Mouse (Mus musculus): ENCODE results near the gene Irgc1. TPM values are rescaled to one million over a fixed set of nuclear protein-coding genes. Genes with fewer than 3 reads are reported as not detected.

Gene Irgc1
- polyA plus RNA-seq, 1 experiment from 2014 or later = not detected

GRCm38 (mm10) chr7:24446697-24447340 lies 5.3 kb downstream of the Irgc1 start:
- H3K9ac ChIP-seq (ENCODE audit: low read length) = no peak overlapping the region
- 64% methylated on average over 7 of the region's 7 CpGs for WGBS
- H3K27ac ChIP-seq (ENCODE audit: low read length) = no peak overlapping the region
- ATAC-seq (ENCODE audit: low read depth) = no peak
- no peak overlapping the region for H3K4me3 ChIP-seq (ENCODE audit: low read length)
- no peaks in the 10 kb centered on the region for H3K9me3 ChIP-seq (ENCODE audit: control insufficient read depth, low read length)
- H3K4me1 ChIP-seq (replicated peaks; ENCODE audit: control insufficient read depth, insufficient read depth, low read length) = no peaks in the 10 kb centered on the region
- no peaks in the 10 kb centered on the region for H3K27me3 ChIP-seq (ENCODE audit: control insufficient read depth, insufficient read depth, low read depth, low read length)
- H3K4me2 ChIP-seq (ENCODE audit: low read depth, low read length) = no peak overlapping the region
- H3K36me3 ChIP-seq (ENCODE audit: control insufficient read depth, insufficient read depth, low read length) = no peaks in the 10 kb centered on the region

DNA sequence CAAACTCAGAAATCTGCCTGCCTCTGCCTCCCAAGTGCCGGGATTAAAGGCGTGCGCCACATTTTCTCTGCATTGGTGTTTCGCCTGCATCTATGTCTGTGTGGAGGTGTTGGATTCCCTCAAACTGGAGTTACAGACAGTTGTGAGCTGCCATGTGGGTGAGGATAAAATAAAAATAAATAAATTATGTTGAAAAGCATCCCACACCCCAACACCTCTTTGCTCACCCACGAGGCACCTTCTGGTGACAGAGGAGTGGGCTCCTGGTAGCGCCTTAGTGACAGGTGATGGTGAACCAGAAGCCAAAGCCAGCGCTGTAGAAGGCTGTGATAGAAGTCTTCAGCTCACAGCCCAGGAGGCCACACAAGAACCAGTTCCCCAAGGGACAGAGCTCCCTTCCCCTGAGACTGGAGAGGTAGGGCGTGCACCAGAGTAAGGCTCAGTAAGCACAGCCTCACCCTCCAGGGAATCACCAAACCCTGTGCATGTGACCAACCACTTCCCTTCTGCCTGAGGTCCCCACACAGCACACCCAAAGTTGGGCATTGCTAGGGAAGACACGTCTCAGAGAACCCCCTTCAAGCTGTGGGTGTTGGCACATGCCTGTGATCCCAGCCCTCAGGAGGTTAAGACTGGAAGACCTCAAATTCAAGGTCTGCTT lies 6.7 kb downstream of the Irgc1 start:
- H3K4me3 ChIP-seq (ENCODE audit: low read length) = no peak overlapping the region
- no peaks in the 10 kb centered on the region for H3K36me3 ChIP-seq (ENCODE audit: control insufficient read depth, insufficient read depth, low read length)
- no peaks in the 10 kb centered on the region for H3K9me3 ChIP-seq (ENCODE audit: control insufficient read depth, low read length)
- WGBS = 82% methylated on average over 9 of the region's 9 CpGs
- H3K27me3 ChIP-seq (ENCODE audit: control insufficient read depth, insufficient read depth, low read depth, low read length) = no peaks in the 10 kb centered on the region
- no peak overlapping the region for H3K4me2 ChIP-seq (ENCODE audit: low read depth, low read length)
- H3K9ac ChIP-seq (ENCODE audit: low read length) = no peak overlapping the region
- ATAC-seq (ENCODE audit: low read depth) = no peak
- no peak overlapping the region for H3K27ac ChIP-seq (ENCODE audit: low read length)
- no peaks in the 10 kb centered on the region for H3K4me1 ChIP-seq (replicated peaks; ENCODE audit: control insufficient read depth, insufficient read depth, low read length)

- Histone ChIP-seq H3K4me3 (ENCODE audit: low read length) (no peak overlapping the region), H3K27me3 (ENCODE audit: control insufficient read depth, insufficient read depth, low read depth, low read length) (no peaks in the 10 kb centered on the region), H3K4me1 (replicated peaks; ENCODE audit: control insufficient read depth, insufficient read depth, low read length) (no peaks in the 10 kb centered on the region), H3K9me3 (ENCODE audit: control insufficient read depth, low read length) (no peaks in the 10 kb centered on the region), H3K27ac (ENCODE audit: low read length) (no peak overlapping the region), H3K36me3 (ENCODE audit: control insufficient read depth, insufficient read depth, low read length) (no peaks in the 10 kb centered on the region), H3K9ac (ENCODE audit: low read length) (no peak overlapping the region), H3K4me2 (ENCODE audit: low read depth, low read length) (no peak overlapping the region)
- no peak for ATAC-seq (ENCODE audit: low read depth)
- 38% methylated on average over 8 of the region's 8 CpGs for WGBS
These were observed 9.8 kb downstream of the Irgc1 start for GRCm38 (mm10) chr7:24442313-24442712.

DNA sequence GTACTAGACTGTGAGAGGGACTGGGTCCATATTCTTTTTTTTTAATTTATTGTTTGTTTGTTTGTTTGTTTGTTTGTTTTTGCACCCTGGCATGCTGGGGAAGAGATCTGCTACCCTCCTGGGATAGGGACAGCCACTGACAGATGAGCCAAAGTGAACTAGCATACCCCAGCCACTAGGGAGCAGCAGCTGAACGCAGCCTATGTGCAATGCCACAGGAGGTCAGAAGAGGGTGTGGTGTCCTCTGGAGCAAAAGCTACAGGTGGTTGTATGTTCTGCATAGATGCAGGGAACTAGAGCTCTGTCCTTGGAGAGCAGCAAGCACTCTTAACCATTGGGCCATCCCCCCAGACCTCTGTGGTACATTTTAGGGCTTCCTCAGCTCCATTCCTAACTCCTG lies 10.3 kb downstream of the Irgc1 start:
- Histone ChIP-seq H3K4me1 (replicated peaks; ENCODE audit: control insufficient read depth, insufficient read depth, low read length) (no peaks in the 10 kb centered on the region), H3K4me2 (ENCODE audit: low read depth, low read length) (no peak overlapping the region), H3K36me3 (ENCODE audit: control insufficient read depth, insufficient read depth, low read length) (no peaks in the 10 kb centered on the region), H3K9ac (ENCODE audit: low read length) (no peak overlapping the region), H3K4me3 (ENCODE audit: low read length) (no peak overlapping the region), H3K27ac (ENCODE audit: low read length) (no peak overlapping the region), H3K27me3 (ENCODE audit: control insufficient read depth, insufficient read depth, low read depth, low read length) (no peaks in the 10 kb centered on the region), H3K9me3 (ENCODE audit: control insufficient read depth, low read length) (no peaks in the 10 kb centered on the region)
- peak; percentile 49 for ATAC-seq (ENCODE audit: low read depth)
- 0% methylated on average over 1 of the region's 1 CpGs for WGBS

DNA sequence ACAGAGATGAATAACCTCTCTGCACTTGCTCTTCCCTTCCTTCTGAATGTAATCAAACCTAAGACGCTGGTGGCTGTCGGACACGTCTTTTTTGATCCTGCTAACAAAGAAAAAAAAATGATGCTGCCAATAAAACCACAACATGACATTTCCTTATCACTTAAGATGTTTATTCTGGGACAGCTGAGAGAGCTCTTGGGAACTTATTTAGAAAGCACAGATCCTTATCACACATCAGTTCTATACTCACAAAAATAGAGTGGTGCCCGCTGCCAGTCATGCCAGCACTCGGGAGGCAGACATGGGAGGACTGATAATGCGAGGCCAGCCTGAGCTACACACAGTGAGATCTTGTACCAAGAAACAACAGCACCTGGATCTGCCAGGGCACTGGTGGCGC lies 12.2 kb downstream of the Irgc1 start:
- 36% methylated on average over 7 of the region's 7 CpGs for WGBS
- H3K4me1 ChIP-seq (replicated peaks; ENCODE audit: control insufficient read depth, insufficient read depth, low read length) = no peaks in the 10 kb centered on the region
- H3K9me3 ChIP-seq (ENCODE audit: control insufficient read depth, low read length) = no peaks in the 10 kb centered on the region
- no peak overlapping the region for H3K27ac ChIP-seq (ENCODE audit: low read length)
- no peak overlapping the region for H3K9ac ChIP-seq (ENCODE audit: low read length)
- H3K36me3 ChIP-seq (ENCODE audit: control insufficient read depth, insufficient read depth, low read length) = no peaks in the 10 kb centered on the region
- H3K27me3 ChIP-seq (ENCODE audit: control insufficient read depth, insufficient read depth, low read depth, low read length) = no peaks in the 10 kb centered on the region
- H3K4me2 ChIP-seq (ENCODE audit: low read depth, low read length) = no peak overlapping the region
- H3K4me3 ChIP-seq (ENCODE audit: low read length) = no peak overlapping the region
- ATAC-seq (ENCODE audit: low read depth) = no peak

GRCm38 (mm10) chr7:24439191-24439590 lies 12.9 kb downstream of the Irgc1 start:
- Histone ChIP-seq H3K4me1 (replicated peaks; ENCODE audit: control insufficient read depth, insufficient read depth, low read length) (no peaks in the 10 kb centered on the region), H3K4me2 (ENCODE audit: low read depth, low read length) (no peak overlapping the region), H3K36me3 (ENCODE audit: control insufficient read depth, insufficient read depth, low read length) (no peaks in the 10 kb centered on the region), H3K27ac (ENCODE audit: low read length) (no peak overlapping the region), H3K27me3 (ENCODE audit: control insufficient read depth, insufficient read depth, low read depth, low read length) (no peaks in the 10 kb centered on the region), H3K4me3 (ENCODE audit: low read length) (no peak overlapping the region), H3K9ac (ENCODE audit: low read length) (no peak overlapping the region), H3K9me3 (ENCODE audit: control insufficient read depth, low read length) (no peaks in the 10 kb centered on the region)
- ATAC-seq (ENCODE audit: low read depth) = no peak
- WGBS = 63% methylated on average over 6 of the region's 6 CpGs

- no peak overlapping the region for H3K9ac ChIP-seq (ENCODE audit: low read length)
- H3K27ac ChIP-seq (ENCODE audit: low read length) = peak overlapping the region; percentile 28; the same call in 1 of the 2 replicates
- no peak overlapping the region for H3K4me3 ChIP-seq (ENCODE audit: low read length)
- no peaks in the 10 kb centered on the region for H3K36me3 ChIP-seq (ENCODE audit: control insufficient read depth, insufficient read depth, low read length)
- WGBS = 45% methylated on average over 10 of the region's 10 CpGs
- no peaks in the 10 kb centered on the region for H3K9me3 ChIP-seq (ENCODE audit: control insufficient read depth, low read length)
- peak; percentile 49; the same call in 1 of the 2 replicates for ATAC-seq (ENCODE audit: low read depth)
- H3K27me3 ChIP-seq (ENCODE audit: control insufficient read depth, insufficient read depth, low read depth, low read length) = peaks cover 2% of the 10 kb centered on the region; the same call in 1 of the 2 replicates
- H3K4me1 ChIP-seq (replicated peaks; ENCODE audit: control insufficient read depth, insufficient read depth, low read length) = no peaks in the 10 kb centered on the region
- no peak overlapping the region for H3K4me2 ChIP-seq (ENCODE audit: low read depth, low read length)
These were observed 14.1 kb downstream of the Irgc1 start for GRCm38 (mm10) chr7:24437981-24438380.

GRCm38 (mm10) chr7:24435305-24435704 lies 16.8 kb downstream of the Irgc1 start:
- WGBS = 68% methylated on average over 5 of the region's 5 CpGs
- H3K9me3 ChIP-seq (ENCODE audit: control insufficient read depth, low read length) = no peaks in the 10 kb centered on the region
- ATAC-seq (ENCODE audit: low read depth) = no peak
- H3K4me3 ChIP-seq (ENCODE audit: low read length) = no peak overlapping the region
- no peak overlapping the region for H3K4me2 ChIP-seq (ENCODE audit: low read depth, low read length)
- H3K27ac ChIP-seq (ENCODE audit: low read length) = no peak overlapping the region
- no peak overlapping the region for H3K9ac ChIP-seq (ENCODE audit: low read length)
- peaks cover 15% of the 10 kb centered on the region for H3K27me3 ChIP-seq (ENCODE audit: control insufficient read depth, insufficient read depth, low read depth, low read length)
- no peaks in the 10 kb centered on the region for H3K36me3 ChIP-seq (ENCODE audit: control insufficient read depth, insufficient read depth, low read length)
- H3K4me1 ChIP-seq (replicated peaks; ENCODE audit: control insufficient read depth, insufficient read depth, low read length) = no peaks in the 10 kb centered on the region

- Histone ChIP-seq H3K9me3 (ENCODE audit: control insufficient read depth, low read length) (no peaks in the 10 kb centered on the region), H3K4me3 (ENCODE audit: low read length) (no peak overlapping the region), H3K36me3 (ENCODE audit: control insufficient read depth, insufficient read depth, low read length) (no peaks in the 10 kb centered on the region), H3K4me1 (replicated peaks; ENCODE audit: control insufficient read depth, insufficient read depth, low read length) (no peaks in the 10 kb centered on the region), H3K9ac (ENCODE audit: low read length) (no peak overlapping the region), H3K27me3 (ENCODE audit: control insufficient read depth, insufficient read depth, low read depth, low read length) (peaks cover 15% of the 10 kb centered on the region), H3K4me2 (ENCODE audit: low read depth, low read length) (no peak overlapping the region), H3K27ac (ENCODE audit: low read length) (no peak overlapping the region)
- 21% methylated on average over 11 of the region's 11 CpGs for WGBS
- no peak for ATAC-seq (ENCODE audit: low read depth)
These were observed 20.4 kb downstream of the Irgc1 start for GRCm38 (mm10) chr7:24431713-24432112.
